Mouse (Mus musculus) liver, embryonic 14.5 days (tissue): ENCODE measurements around the gene Ceacam19. TPM values are rescaled to one million over a fixed set of nuclear protein-coding genes. Genes with fewer than 3 reads are reported as not detected.

Experiments used
- ATAC-seq: fragments of 200-750 bp; cut with Nextera tagmentation; 2 replicates; pipeline ENCODE4 v1.8.0; 2017; ENCODE audit warnings: moderate number of reproducible peaks, mild to moderate bottlenecking, moderate library complexity; ENCODE audit not compliant: insufficient read depth
- DNase-seq, 3 experiments: peaks; one replicate each; pipeline ENCODE4 v3.0.0-alpha.2; 2012 to 2013; ENCODE audit warnings: low read depth in 3 of 3, low spot score in 3 of 3
- H3K27ac ChIP-seq: fragments of 300-500 bp; sonication (generic); 2 replicates; pipeline ENCODE4 v1.5.1; 2014; ENCODE audit warnings: moderate library complexity, mild to moderate bottlenecking, control low read depth, inconsistent platforms
- H3K27me3 ChIP-seq: fragments of 300-500 bp; sonication (generic); 2 replicates; pipeline ENCODE4 v1.6.1; 2014; ENCODE audit warnings: mild to moderate bottlenecking, low read length, moderate library complexity; ENCODE audit not compliant: control insufficient read depth, insufficient read depth
- H3K36me3 ChIP-seq: fragments of 300-500 bp; sonication (generic); replicated peaks from 2 replicates; pipeline ENCODE4 v1.6.1; 2014; ENCODE audit warnings: low read depth; ENCODE audit not compliant: control insufficient read depth, insufficient read depth
- H3K4me1 ChIP-seq, 2 experiments: fragments of 200-500 bp in 1 of 2; fragments of 300-500 bp in 1 of 2; sonication (generic) in 1 of 2; replicated peaks; 2 replicates each; pipeline ENCODE4 v1.6.1; 2012 to 2014; ENCODE audit warnings: antibody characterized with exemption in 1 of 2, inconsistent platforms in 1 of 2, low read length in 1 of 2; ENCODE audit not compliant: control insufficient read depth in 2 of 2, insufficient read depth in 2 of 2
- H3K4me2 ChIP-seq: fragments of 300-500 bp; sonication (generic); 2 replicates; pipeline ENCODE4 v1.6.1; 2014; ENCODE audit warnings: low read depth, mild to moderate bottlenecking, control low read depth, moderate library complexity
- H3K4me3 ChIP-seq, 2 experiments: fragments of 200-500 bp in 1 of 2; fragments of 300-500 bp in 1 of 2; sonication (generic) in 1 of 2; 2 replicates each; pipeline ENCODE4 v1.5.1; 2012 to 2014; ENCODE audit warnings: low read depth in 2 of 2, low read length in 2 of 2, mild to moderate bottlenecking in 2 of 2, control low read depth in 1 of 2, inconsistent platforms in 1 of 2, moderate library complexity in 1 of 2; ENCODE audit not compliant: insufficient read depth in 1 of 2
- H3K9ac ChIP-seq: fragments of 300-500 bp; sonication (generic); replicated peaks from 2 replicates; pipeline ENCODE4 v1.6.1; 2014; ENCODE audit warnings: mild to moderate bottlenecking, control low read depth, moderate library complexity
- H3K9me3 ChIP-seq: fragments of 300-500 bp; sonication (generic); 2 replicates; pipeline ENCODE4 v1.6.1; 2016; ENCODE audit warnings: low read length, mixed read lengths; ENCODE audit not compliant: control insufficient read depth
- CTCF ChIP-seq: IDR thresholded peaks from 2 replicates; pipeline ENCODE4 v1.5.1; 2016; ENCODE audit warnings: antibody characterized with exemption, low read depth, control low read depth
- EP300 ChIP-seq: IDR thresholded peaks from 2 replicates; pipeline ENCODE4 v1.6.1; 2016; ENCODE audit warnings: antibody characterized with exemption, low read depth
- WGBS: fragments of 180-500 bp; shearing (Covaris S2); extraction: QIAGEN DNeasy Blood & Tissue Kit; methylation state at CpG from one replicate; pipeline ENCODE4 v1.1.7; 2014; ENCODE audit not compliant: insufficient replicate concordance; 5-methylcytosine and 5-hydroxymethylcytosine counted together
- polyA plus RNA-seq, 2 experiments: library from polyadenylated mRNA; depleted of rRNA in 1 of 2; stranded (reverse) in 1 of 2; unstranded in 1 of 2; fragments of >200 nt; fragmentation: Nextera tagmentation in 1 of 2; extraction: Ambion mirVana in 1 of 2; gene quantifications; 2 replicates each; pipeline versions ENCODE4 v1.2.1 to v1.2.3; 2012 to 2014

The Ceacam19 gene
- polyA plus RNA-seq, 2 experiments, result 0.01 TPM; not detected in 1

DNA sequence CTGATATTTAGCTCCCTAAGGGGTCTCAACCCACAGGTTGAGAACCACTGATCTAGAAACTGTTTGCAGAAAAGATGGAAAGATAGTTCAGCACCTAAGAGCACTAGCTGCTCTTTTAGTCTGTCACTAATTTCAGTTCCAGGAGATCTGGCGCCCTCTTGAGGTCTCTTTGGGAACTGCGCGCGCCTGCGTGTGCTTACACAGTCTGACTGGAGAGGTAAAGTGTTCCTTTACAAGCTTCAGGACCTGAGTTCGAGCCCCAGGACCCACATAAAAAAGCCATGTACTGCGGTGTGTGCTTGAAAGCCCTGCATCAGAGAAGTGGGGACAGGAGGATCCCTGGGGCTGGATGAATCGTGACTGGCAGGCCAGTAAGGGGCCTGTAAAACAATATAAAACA is 2.1 kb upstream of the Ceacam19 start:
- H3K4me3 ChIP-seq, result no peak overlapping the region
- H3K9ac ChIP-seq, result no peak overlapping the region
- peak; percentile 87 for TF ChIP-seq CTCF
- TF ChIP-seq EP300, result no peak
- H3K4me2 ChIP-seq, result no peak overlapping the region
- no peaks in the 10 kb centered on the region for H3K4me1 ChIP-seq
- 22% methylated on average over 8 of the region's 8 CpGs for WGBS
- DNase-seq, result no peak
- H3K36me3 ChIP-seq, result no peaks in the 10 kb centered on the region
- no peak for ATAC-seq
- no peaks in the 10 kb centered on the region for H3K27me3 ChIP-seq
- no peak overlapping the region for H3K27ac ChIP-seq
- no peaks in the 10 kb centered on the region for H3K9me3 ChIP-seq

DNA sequence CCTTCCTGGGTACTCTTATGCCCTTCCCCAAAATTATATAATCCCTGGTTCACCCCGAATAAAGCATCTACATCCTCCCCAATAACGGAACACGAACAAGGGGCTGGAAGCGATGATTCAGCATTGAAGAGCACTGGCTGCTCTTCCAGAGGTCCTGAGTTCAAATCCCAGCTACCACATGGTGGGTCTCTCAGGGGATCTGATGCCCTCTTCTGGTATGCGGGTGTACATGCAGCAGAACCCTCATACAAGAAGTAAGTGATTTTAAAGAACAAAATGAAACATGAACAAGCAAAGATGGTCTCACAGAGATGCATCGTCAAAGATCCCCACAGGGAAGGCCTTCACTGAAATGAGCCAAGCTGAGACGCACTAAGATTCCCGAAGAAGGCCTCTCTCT is 7.0 kb downstream of the Ceacam19 start:
- 65% methylated on average over 8 of the region's 8 CpGs for WGBS
- Histone ChIP-seq H3K4me3 (no peak overlapping the region), H3K27me3 (no peaks in the 10 kb centered on the region), H3K36me3 (no peaks in the 10 kb centered on the region), H3K4me2 (no peak overlapping the region), H3K4me1 (0 out of 4 replicates have a peak, but pooled peaks cover 0 to 3% of the 10 kb centered on the region in 2 experiments), H3K9me3 (no peaks in the 10 kb centered on the region), H3K9ac (no peak overlapping the region), H3K27ac (no peak overlapping the region)
- DNase-seq, result no peak
- no peak for ATAC-seq
- TF ChIP-seq CTCF (peak; percentile 26), EP300 (no peak)

GRCm38 (mm10) chr7:19876781-19877425 is 10.9 kb downstream of the Ceacam19 start:
- no peaks in the 10 kb centered on the region for H3K27me3 ChIP-seq
- H3K9ac ChIP-seq, result no peak overlapping the region
- peak; percentile 50; the same call in 1 of the 2 replicates for ATAC-seq
- H3K4me3 ChIP-seq, result no peak overlapping the region
- H3K4me2 ChIP-seq, result peak overlapping the region; percentile 13; the same call in 1 of the 2 replicates
- no peaks in the 10 kb centered on the region for H3K36me3 ChIP-seq
- H3K4me1 ChIP-seq, result peaks cover 0 to 3% of the 10 kb centered on the region in 2 experiments; a peak in 1 of 4 replicates
- TF ChIP-seq CTCF, result no peak
- TF ChIP-seq EP300, result no peak
- 17% methylated on average over 14 of the region's 14 CpGs for WGBS
- no peaks in the 10 kb centered on the region for H3K9me3 ChIP-seq
- peak in 1 of 3 experiments; percentile 36 for DNase-seq
- H3K27ac ChIP-seq, result no peak overlapping the region

DNA sequence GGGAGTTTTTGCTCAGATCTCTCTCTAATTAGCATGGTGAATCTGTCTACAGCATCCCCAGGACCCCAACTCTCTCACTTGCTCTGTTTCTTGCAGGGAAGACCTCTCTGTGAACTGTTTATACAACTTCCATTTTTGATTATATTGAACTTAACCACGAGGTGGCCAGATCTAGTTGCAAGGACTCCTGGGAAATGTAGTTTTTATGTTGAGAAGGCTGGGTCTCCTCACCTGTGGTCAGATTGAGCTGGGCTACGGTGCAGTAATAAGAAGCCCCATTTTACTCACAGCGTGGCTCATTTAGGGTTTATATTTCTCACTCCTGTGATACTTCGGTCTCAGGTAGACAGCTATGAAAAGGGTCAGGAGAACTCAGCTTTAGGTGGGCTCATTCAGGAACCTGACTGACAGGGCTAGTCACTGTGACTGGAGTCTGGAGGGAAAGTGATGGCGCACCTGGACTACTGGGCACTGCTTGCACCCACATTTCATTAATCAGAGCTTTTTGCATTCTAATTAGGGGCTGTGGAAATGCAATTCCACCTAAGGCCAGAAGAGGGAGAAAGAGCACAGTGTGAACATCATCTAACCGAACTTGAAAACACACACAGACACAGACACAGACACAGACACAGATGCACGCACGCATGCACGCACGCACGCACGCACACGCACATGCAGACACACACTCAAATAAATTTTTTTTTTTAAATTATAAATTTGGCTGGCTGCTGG is 11.7 kb downstream of the Ceacam19 start:
- Histone ChIP-seq H3K4me1 (peaks cover 0 to 5% of the 10 kb centered on the region in 2 experiments; a peak in 2 of 4 replicates), H3K4me2 (no peak overlapping the region), H3K4me3 (no peak overlapping the region), H3K9ac (no peak overlapping the region), H3K36me3 (no peaks in the 10 kb centered on the region), H3K9me3 (no peaks in the 10 kb centered on the region), H3K27ac (no peak overlapping the region), H3K27me3 (no peaks in the 10 kb centered on the region)
- TF ChIP-seq CTCF (peak; percentile 77), EP300 (no peak)
- ATAC-seq (no peak; the same call in 1 of the 2 replicates), DNase-seq (no peak)
- WGBS, result 27% methylated on average over 13 of the region's 13 CpGs

DNA sequence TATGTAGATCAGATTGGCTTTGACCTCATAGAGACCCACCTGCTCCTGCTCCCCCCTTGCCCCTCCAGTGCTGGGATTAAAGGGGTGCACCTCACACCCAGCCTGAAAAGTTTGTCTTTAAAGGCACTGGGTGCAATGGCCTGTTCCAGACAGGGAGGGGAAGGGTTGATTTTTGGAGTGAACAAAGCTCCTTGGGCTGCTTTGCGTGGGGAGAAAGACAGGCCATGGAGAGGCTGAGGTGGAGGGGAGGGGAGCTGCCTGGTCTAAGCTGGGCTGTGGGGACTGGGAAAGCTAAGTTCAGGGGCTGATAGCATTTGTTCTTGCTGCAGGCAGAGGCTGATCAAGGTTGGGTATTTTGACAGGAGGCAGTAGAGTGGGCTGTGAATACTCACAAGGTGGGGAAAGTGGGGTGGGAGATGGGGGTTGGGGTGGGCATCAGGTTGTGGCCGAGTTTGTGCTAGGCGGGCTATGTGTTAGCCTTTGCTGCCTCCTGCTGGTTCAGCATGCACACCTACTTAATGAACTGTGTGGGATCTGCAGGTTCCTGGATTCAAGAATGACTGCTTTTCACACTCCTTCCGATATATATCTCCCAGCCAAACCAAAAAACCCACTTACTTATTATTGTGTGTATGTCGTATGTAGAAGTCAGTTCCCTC is 15.7 kb downstream of the Ceacam19 start:
- Histone ChIP-seq H3K27me3 (no peaks in the 10 kb centered on the region), H3K27ac (no peak overlapping the region), H3K4me1 (peaks cover 0 to 8% of the 10 kb centered on the region in 2 experiments; a peak in 2 of 4 replicates), H3K4me3 (no peak overlapping the region), H3K36me3 (no peaks in the 10 kb centered on the region), H3K4me2 (no peak overlapping the region), H3K9ac (no peak overlapping the region), H3K9me3 (no peaks in the 10 kb centered on the region)
- ATAC-seq (no peak), DNase-seq (no peak)
- WGBS, result 18% methylated on average over 5 of the region's 5 CpGs
- no peak for TF ChIP-seq EP300
- peak; percentile 54 for TF ChIP-seq CTCF
